Mouse (Mus musculus): Measurements from ENCODE around the gene Tanc2. TPM values are rescaled to one million over a fixed set of nuclear protein-coding genes. Genes with fewer than 3 reads are reported as not detected.

Tanc2 gene
- polyA plus RNA-seq, 1 experiment from 2014 or later = 11.6 TPM

DNA sequence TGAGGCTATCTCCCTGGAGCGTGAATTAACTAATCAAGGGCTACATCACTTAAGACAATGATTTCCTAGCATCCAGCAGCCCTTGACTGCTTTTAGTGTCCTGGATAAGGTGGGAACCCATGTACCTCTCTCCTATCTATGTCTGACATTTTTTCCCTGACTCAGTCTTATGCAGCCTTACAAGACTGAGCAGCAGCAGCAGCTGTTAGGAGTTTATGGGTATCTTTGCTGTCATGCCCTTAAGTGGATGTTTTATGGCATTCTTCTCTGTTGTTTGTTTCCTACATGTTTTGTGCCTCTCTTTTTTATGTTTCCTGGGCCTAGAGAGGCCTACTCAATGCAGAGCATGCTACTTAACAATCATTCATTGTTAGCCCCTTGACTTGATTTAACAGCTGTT, 78.1 kb downstream of the Tanc2 start:
- no peak overlapping the region for H3K27ac ChIP-seq (ENCODE audit: low read length)
- no peak for TF ChIP-seq CTCF (IDR thresholded peaks at IDR 0.05)
- DNase-seq (ENCODE audit: low spot score) (no peak), ATAC-seq (no peak)
- H3K9ac ChIP-seq (replicated peaks; ENCODE audit: low read depth) = no peak overlapping the region
- H3K9me3 ChIP-seq (ENCODE audit: low read length) = no peaks in the 10 kb centered on the region
- WGBS = 94% methylated on average over 1 of the region's 1 CpGs
- no peaks in the 10 kb centered on the region for H3K4me1 ChIP-seq (ENCODE audit: insufficient read depth, low read depth, low read length)
- no peak overlapping the region for H3K4me2 ChIP-seq (replicated peaks; ENCODE audit: low read depth, low read length)
- no peak overlapping the region for H3K4me3 ChIP-seq (ENCODE audit: low read depth, low read length)
- no peaks in the 10 kb centered on the region for H3K27me3 ChIP-seq (replicated peaks; ENCODE audit: insufficient read depth, low read length)
- H3K36me3 ChIP-seq (ENCODE audit: insufficient read depth, low read length) = no peaks in the 10 kb centered on the region

DNA sequence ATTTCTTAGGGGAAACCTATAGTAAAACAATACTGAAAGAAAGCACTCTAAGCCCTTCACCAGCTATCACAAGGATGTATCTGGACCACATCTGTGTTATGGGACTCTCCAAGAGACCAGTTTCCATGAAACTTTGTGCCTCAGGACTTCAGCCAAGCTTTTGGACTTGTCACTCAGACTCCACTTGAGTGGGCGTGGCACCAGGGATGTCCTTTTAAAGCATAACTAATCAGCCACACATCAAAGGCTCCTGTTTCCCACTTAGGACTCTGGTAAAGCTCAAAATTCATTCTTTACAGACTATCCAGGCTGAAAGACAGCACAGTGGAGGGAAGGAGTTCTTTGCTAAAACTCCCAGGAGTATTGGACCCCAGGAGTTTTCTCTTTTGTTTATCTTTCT, 89.2 kb downstream of the Tanc2 start:
- Histone ChIP-seq H3K27me3 (replicated peaks; ENCODE audit: insufficient read depth, low read length) (no peaks in the 10 kb centered on the region), H3K9me3 (ENCODE audit: low read length) (no peaks in the 10 kb centered on the region), H3K4me2 (replicated peaks; ENCODE audit: low read depth, low read length) (no peak overlapping the region), H3K4me3 (ENCODE audit: low read depth, low read length) (no peak overlapping the region), H3K36me3 (ENCODE audit: insufficient read depth, low read length) (no peaks in the 10 kb centered on the region), H3K4me1 (ENCODE audit: insufficient read depth, low read depth, low read length) (no peaks in the 10 kb centered on the region), H3K27ac (ENCODE audit: low read length) (no peak overlapping the region), H3K9ac (replicated peaks; ENCODE audit: low read depth) (no peak overlapping the region)
- ATAC-seq (no peak), DNase-seq (ENCODE audit: low spot score) (no peak)
- TF ChIP-seq CTCF (IDR thresholded peaks at IDR 0.05) (no peak), EP300 (IDR thresholded peaks at IDR 0.05) (no peak)
- WGBS = 93% methylated on average over 1 of the region's 1 CpGs

DNA sequence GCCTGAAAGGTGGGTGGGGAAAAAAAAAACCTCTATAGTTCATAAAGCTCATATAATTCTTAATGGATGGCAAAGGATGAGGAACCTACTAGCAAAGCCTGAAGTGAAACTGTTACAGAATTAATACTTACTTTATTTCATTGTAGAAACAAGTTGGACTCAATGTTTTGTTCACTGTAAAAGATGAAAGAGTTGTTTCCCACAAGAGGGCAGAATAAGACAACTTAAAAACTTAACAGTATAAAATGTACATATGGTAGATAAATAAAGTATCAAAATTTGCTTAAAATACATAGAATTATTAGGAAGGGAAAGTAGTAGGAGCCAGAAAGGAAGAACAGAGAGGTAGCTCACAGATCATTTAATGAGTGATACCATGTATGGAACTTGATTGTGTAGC, 95.0 kb downstream of the Tanc2 start:
- ATAC-seq (no peak), DNase-seq (ENCODE audit: low spot score) (peak; percentile 34)
- no peak overlapping the region for H3K4me2 ChIP-seq (replicated peaks; ENCODE audit: low read depth, low read length)
- no peak for TF ChIP-seq EP300 (IDR thresholded peaks at IDR 0.05)
- no peak; the same call in 1 of the 2 replicates for TF ChIP-seq CTCF (IDR thresholded peaks at IDR 0.05)
- no peaks in the 10 kb centered on the region for H3K27me3 ChIP-seq (replicated peaks; ENCODE audit: insufficient read depth, low read length)
- no peak overlapping the region for H3K4me3 ChIP-seq (ENCODE audit: low read depth, low read length)
- no peaks in the 10 kb centered on the region for H3K9me3 ChIP-seq (ENCODE audit: low read length)
- H3K36me3 ChIP-seq (ENCODE audit: insufficient read depth, low read length) = no peaks in the 10 kb centered on the region
- no peak overlapping the region for H3K9ac ChIP-seq (replicated peaks; ENCODE audit: low read depth)
- H3K27ac ChIP-seq (ENCODE audit: low read length) = no peak overlapping the region
- no peaks in the 10 kb centered on the region for H3K4me1 ChIP-seq (ENCODE audit: insufficient read depth, low read depth, low read length)

DNA sequence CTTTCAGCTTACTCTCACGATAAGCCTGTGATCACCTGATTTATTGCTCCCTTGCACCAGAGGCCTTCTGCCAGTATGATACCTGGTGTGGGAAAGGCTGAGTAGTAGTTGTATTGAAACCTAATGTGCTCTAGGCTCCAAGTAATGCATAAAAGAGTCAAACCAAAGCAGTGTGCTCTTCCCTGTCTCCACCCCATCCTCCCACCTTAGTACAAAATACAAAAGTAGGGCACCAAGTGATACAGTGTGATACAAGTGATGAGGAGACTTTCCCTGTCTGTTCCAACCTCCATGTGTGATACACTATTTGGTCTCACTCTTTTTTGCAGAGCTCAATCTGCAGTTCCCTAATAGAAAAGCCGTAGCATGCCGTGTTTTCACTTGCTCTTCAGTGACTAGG, 110.7 kb downstream of the Tanc2 start:
- TF ChIP-seq EP300 (IDR thresholded peaks at IDR 0.05) (no peak), CTCF (IDR thresholded peaks at IDR 0.05) (no peak)
- H3K27ac ChIP-seq (ENCODE audit: low read length) = no peak overlapping the region
- H3K27me3 ChIP-seq (replicated peaks; ENCODE audit: insufficient read depth, low read length) = no peaks in the 10 kb centered on the region
- no peaks in the 10 kb centered on the region for H3K9me3 ChIP-seq (ENCODE audit: low read length)
- 70% methylated on average over 3 of the region's 3 CpGs for WGBS
- H3K4me1 ChIP-seq (ENCODE audit: insufficient read depth, low read depth, low read length) = no peaks in the 10 kb centered on the region
- no peaks in the 10 kb centered on the region for H3K36me3 ChIP-seq (ENCODE audit: insufficient read depth, low read length)
- no peak for ATAC-seq
- no peak overlapping the region for H3K4me3 ChIP-seq (ENCODE audit: low read depth, low read length)
- no peak overlapping the region for H3K9ac ChIP-seq (replicated peaks; ENCODE audit: low read depth)
- no peak for DNase-seq (ENCODE audit: low spot score)
- no peak overlapping the region for H3K4me2 ChIP-seq (replicated peaks; ENCODE audit: low read depth, low read length)

DNA sequence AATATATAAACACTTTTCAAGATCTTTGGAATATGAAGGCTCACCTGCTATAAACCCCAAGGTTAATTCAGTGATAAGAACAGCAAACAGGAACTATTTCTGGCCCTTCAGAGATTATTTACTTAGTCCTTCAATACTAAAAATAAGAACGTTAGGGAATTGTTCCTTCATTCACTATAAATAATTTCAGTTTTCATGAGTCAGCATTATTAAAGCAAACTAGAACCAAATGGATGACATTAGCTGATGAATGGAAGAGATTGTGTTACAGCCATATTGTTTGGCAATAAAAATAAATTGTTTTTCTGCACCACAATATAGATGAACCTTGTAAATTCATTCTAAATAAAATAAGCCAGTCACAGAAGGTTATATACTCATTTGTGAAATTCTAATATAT, 129.9 kb downstream of the Tanc2 start:
- Histone ChIP-seq H3K9me3 (ENCODE audit: low read length) (no peaks in the 10 kb centered on the region), H3K27me3 (replicated peaks; ENCODE audit: insufficient read depth, low read length) (no peaks in the 10 kb centered on the region), H3K4me1 (ENCODE audit: insufficient read depth, low read depth, low read length) (no peaks in the 10 kb centered on the region), H3K9ac (replicated peaks; ENCODE audit: low read depth) (no peak overlapping the region), H3K27ac (ENCODE audit: low read length) (no peak overlapping the region), H3K36me3 (ENCODE audit: insufficient read depth, low read length) (no peaks in the 10 kb centered on the region), H3K4me3 (ENCODE audit: low read depth, low read length) (no peak overlapping the region), H3K4me2 (replicated peaks; ENCODE audit: low read depth, low read length) (no peak overlapping the region)
- ATAC-seq (no peak), DNase-seq (ENCODE audit: low spot score) (peak; percentile 10)
- TF ChIP-seq EP300 (IDR thresholded peaks at IDR 0.05) = no peak
- WGBS = 9% methylated on average over 1 of the region's 1 CpGs

DNA sequence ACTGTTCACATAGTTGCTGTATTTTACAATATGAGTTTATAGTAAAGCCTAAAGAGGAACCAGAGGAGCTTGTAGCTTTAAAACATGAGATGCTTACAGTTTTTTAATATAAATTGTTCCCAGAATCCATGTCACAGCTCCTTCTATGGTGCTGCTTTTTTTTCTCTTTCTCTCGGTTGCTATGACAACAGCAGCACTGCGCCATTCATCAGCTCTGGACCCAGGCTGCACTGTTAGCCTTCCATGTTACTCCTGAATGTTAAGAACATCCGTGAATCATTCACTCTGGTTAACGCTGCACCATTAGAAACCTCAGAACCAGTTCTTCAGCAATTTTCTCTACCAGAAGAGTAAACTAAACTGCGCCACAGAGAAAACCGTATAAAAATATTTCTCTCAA, 141.8 kb downstream of the Tanc2 start:
- no peak overlapping the region for H3K27ac ChIP-seq (ENCODE audit: low read length)
- H3K9ac ChIP-seq (replicated peaks; ENCODE audit: low read depth) = no peak overlapping the region
- H3K9me3 ChIP-seq (ENCODE audit: low read length) = no peaks in the 10 kb centered on the region
- 55% methylated on average over 6 of the region's 6 CpGs for WGBS
- no peak overlapping the region for H3K4me3 ChIP-seq (ENCODE audit: low read depth, low read length)
- no peak for TF ChIP-seq CTCF (IDR thresholded peaks at IDR 0.05)
- TF ChIP-seq EP300 (IDR thresholded peaks at IDR 0.05) = no peak
- ATAC-seq (no peak), DNase-seq (ENCODE audit: low spot score) (no peak)
- no peaks in the 10 kb centered on the region for H3K4me1 ChIP-seq (ENCODE audit: insufficient read depth, low read depth, low read length)
- H3K27me3 ChIP-seq (replicated peaks; ENCODE audit: insufficient read depth, low read length) = no peaks in the 10 kb centered on the region
- H3K36me3 ChIP-seq (ENCODE audit: insufficient read depth, low read length) = no peaks in the 10 kb centered on the region
- no peak overlapping the region for H3K4me2 ChIP-seq (replicated peaks; ENCODE audit: low read depth, low read length)

DNA sequence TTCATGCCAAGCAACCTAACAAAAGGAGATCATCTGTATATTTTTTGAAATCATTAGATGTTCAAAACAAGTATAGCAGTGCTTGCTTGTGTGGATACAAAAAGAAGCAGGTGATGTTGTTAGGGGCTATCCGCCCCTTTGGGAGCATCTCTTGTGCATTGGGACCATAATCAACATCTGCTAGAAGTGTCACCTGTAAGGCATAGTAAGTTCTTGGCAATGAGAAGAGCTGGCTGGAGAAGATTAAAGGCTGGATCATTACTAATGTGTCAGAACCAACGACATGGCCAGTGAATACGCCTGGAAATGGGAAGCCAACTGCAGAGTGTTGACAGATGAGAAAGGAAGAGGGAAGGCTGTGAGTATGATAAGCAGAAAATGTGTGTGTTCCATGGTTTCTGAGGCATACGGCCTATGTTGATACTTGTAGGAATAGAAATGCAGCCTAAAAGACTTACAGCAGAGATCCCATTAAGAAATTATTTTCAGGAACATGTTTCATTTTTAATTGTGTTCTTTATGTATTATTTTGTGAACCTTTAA, 142.3 kb downstream of the Tanc2 start:
- Histone ChIP-seq H3K9me3 (ENCODE audit: low read length) (no peaks in the 10 kb centered on the region), H3K36me3 (ENCODE audit: insufficient read depth, low read length) (no peaks in the 10 kb centered on the region), H3K4me2 (replicated peaks; ENCODE audit: low read depth, low read length) (no peak overlapping the region), H3K9ac (replicated peaks; ENCODE audit: low read depth) (no peak overlapping the region), H3K27ac (ENCODE audit: low read length) (no peak overlapping the region), H3K4me1 (ENCODE audit: insufficient read depth, low read depth, low read length) (no peaks in the 10 kb centered on the region), H3K4me3 (ENCODE audit: low read depth, low read length) (no peak overlapping the region), H3K27me3 (replicated peaks; ENCODE audit: insufficient read depth, low read length) (no peaks in the 10 kb centered on the region)
- ATAC-seq (no peak), DNase-seq (ENCODE audit: low spot score) (no peak)
- 48% methylated on average over 4 of the region's 4 CpGs for WGBS
- no peak for TF ChIP-seq EP300 (IDR thresholded peaks at IDR 0.05)
- no peak for TF ChIP-seq CTCF (IDR thresholded peaks at IDR 0.05)

All from lung, postnatal 0 days (tissue).